Mouse (Mus musculus): ENCODE data around the gene Pam.

- TF ChIP-seq GATA1 (IDR thresholded peaks at IDR 0.05; ENCODE audit: borderline replicate concordance, low read length) (no peak), FLI1 (IDR thresholded peaks at IDR 0.05; ENCODE audit: low read length) (no peak)
Observed at GRCm38 (mm10) chr1:98028468-98028867, 67.0 kb downstream of the Pam start.

All from megakaryocyte, embryonic 14.5 days (primary cell).